Mouse (Mus musculus) heart, adult 2 months (tissue): ENCODE results near the gene Ahcyl1.

Source experiments
- CTCF ChIP-seq: fragments of 200-600 bp; IDR thresholded peaks from 2 replicates; pipeline ENCODE4 v1.8.1; 2022; ENCODE audit warnings: antibody characterized with exemption, mild to moderate bottlenecking, moderate library complexity
- POLR2A ChIP-seq: fragments of 200-500 bp; IDR thresholded peaks from 2 replicates; pipeline ENCODE4 v1.6.1; 2011; ENCODE audit warnings: mild to moderate bottlenecking, low read depth, low read length, control low read depth; ENCODE audit not compliant: insufficient read depth

- TF ChIP-seq CTCF (peak; percentile 62), POLR2A (no peak)
Measured at GRCm38 (mm10) chr3:107659000-107659399, 37.4 kb downstream of the Ahcyl1 start.
